Mouse (Mus musculus) intestine, postnatal 0 days (tissue): ENCODE results near the gene Zfp619. TPM values are rescaled to one million over a fixed set of nuclear protein-coding genes. Genes with fewer than 3 reads are reported as not detected.

Experiments used
- ATAC-seq: fragments of 200-750 bp; cut with Nextera tagmentation; 2 replicates; pipeline ENCODE4 v1.8.0; 2017; ENCODE audit warnings: mild to moderate bottlenecking, moderate TSS enrichment, moderate library complexity
- H3K27ac ChIP-seq: fragments of 300-500 bp; sonication (generic); 2 replicates; pipeline ENCODE4 v1.5.1; 2014; ENCODE audit warnings: mild to moderate bottlenecking, low read depth, low read length, moderate library complexity
- H3K27me3 ChIP-seq: fragments of 300-500 bp; sonication (generic); replicated peaks from 2 replicates; pipeline ENCODE4 v1.6.1; 2014; ENCODE audit warnings: low read length, mixed read lengths; ENCODE audit not compliant: control insufficient read depth, insufficient read depth
- H3K36me3 ChIP-seq: fragments of 300-500 bp; sonication (generic); 2 replicates; pipeline ENCODE4 v1.6.1; 2014; ENCODE audit warnings: mild to moderate bottlenecking, moderate library complexity; ENCODE audit not compliant: control insufficient read depth, insufficient read depth
- H3K4me1 ChIP-seq: fragments of 300-500 bp; sonication (generic); replicated peaks from 2 replicates; pipeline ENCODE4 v1.6.1; 2014; ENCODE audit warnings: antibody characterized with exemption, low read length, mixed read lengths; ENCODE audit not compliant: control insufficient read depth, insufficient read depth
- H3K4me2 ChIP-seq: fragments of 300-500 bp; sonication (generic); replicated peaks from 2 replicates; pipeline ENCODE4 v1.6.1; 2014; ENCODE audit warnings: low read depth, mild to moderate bottlenecking, moderate library complexity
- H3K4me3 ChIP-seq: fragments of 300-500 bp; sonication (generic); 2 replicates; pipeline ENCODE4 v1.5.1; 2014; ENCODE audit warnings: low read depth, low read length
- H3K9ac ChIP-seq: fragments of 300-500 bp; sonication (generic); 2 replicates; pipeline ENCODE4 v1.6.1; 2014; ENCODE audit warnings: mild to moderate bottlenecking, low read depth, low read length
- H3K9me3 ChIP-seq: fragments of 300-500 bp; sonication (generic); 2 replicates; pipeline ENCODE4 v1.6.1; 2016; ENCODE audit warnings: mixed run types; ENCODE audit not compliant: control insufficient read depth
- CTCF ChIP-seq: sonication (generic); IDR thresholded peaks from 2 replicates; pipeline ENCODE4 v1.5.1; 2016; ENCODE audit warnings: low read depth, mild to moderate bottlenecking, control low read depth, antibody characterized with exemption, moderate library complexity
- WGBS: fragments of 180-500 bp; shearing (Covaris S2); extraction: QIAGEN DNeasy Blood & Tissue Kit; methylation state at CpG from one replicate; pipeline ENCODE4 v1.1.7; 2014; 5-methylcytosine and 5-hydroxymethylcytosine counted together
- polyA plus RNA-seq: library from polyadenylated mRNA; unstranded; fragments of >200 nt; fragmentation: Nextera tagmentation; extraction: Ambion mirVana; gene quantifications from 2 replicates; pipeline ENCODE4 v1.2.1, GENCODE M21; 2015

Zfp619 gene
- polyA plus RNA-seq, result 0.43 and 0.48 TPM in 2 replicates

GRCm38 (mm10) chr7:39517616-39518177, at the start of gene Zfp619:
Gene Zfp619 (plus strand): TSS chr7:39517766.
- ATAC-seq, result peak; percentile 99
- 0 out of 2 replicates have a peak, but pooled peaks cover 3% of the 10 kb centered on the region for H3K9me3 ChIP-seq
- peak within 1 kb of the TSS; percentile 52 for H3K4me3 ChIP-seq
- peak within 1 kb of the TSS; percentile 98 for H3K27ac ChIP-seq
- TF ChIP-seq CTCF, result peak; percentile 87
- peak within 1 kb of the TSS; percentile 75 for H3K4me2 ChIP-seq
- WGBS, result 0% methylated on average over 43 of the region's 43 CpGs
- H3K4me1 ChIP-seq, result no peaks in the 10 kb centered on the region
- H3K36me3 ChIP-seq, result no peaks in the 10 kb centered on the region
- H3K9ac ChIP-seq, result peak within 1 kb of the TSS; percentile 69
- H3K27me3 ChIP-seq, result no peaks in the 10 kb centered on the region

GRCm38 (mm10) chr7:39479013-39479412, 38.6 kb upstream of the Zfp619 start:
- Histone ChIP-seq H3K27me3 (no peaks in the 10 kb centered on the region), H3K4me1 (no peaks in the 10 kb centered on the region), H3K9ac (no peak overlapping the region), H3K4me3 (no peak overlapping the region), H3K4me2 (no peak overlapping the region), H3K36me3 (peaks cover 20% of the 10 kb centered on the region), H3K27ac (no peak overlapping the region), H3K9me3 (peaks cover under 1% of the 10 kb centered on the region; the same call in 1 of the 2 replicates)
- WGBS, result 51% methylated on average over 2 of the region's 2 CpGs
- ATAC-seq, result peak; percentile 87
- no peak for TF ChIP-seq CTCF

DNA sequence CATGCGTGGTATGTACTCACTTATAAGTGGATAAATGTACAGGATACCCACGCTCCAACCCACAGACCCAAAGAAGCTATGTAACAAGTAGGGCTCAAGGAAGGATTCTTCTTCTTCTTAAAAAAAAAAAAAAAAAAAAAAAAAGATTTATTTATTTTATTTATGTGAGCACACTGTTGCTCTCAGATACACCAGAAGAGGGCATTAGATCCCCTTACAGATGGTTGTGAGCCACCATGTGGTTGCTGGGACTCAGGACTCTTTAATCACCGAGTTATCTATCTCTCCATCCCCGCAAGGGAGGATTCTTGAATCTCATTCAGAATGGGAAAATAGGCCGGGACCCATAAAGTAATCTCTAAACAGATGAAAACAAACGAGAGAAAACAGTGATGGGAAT, 33.2 kb upstream of the Zfp619 start:
- no peak overlapping the region for H3K9ac ChIP-seq
- no peaks in the 10 kb centered on the region for H3K9me3 ChIP-seq
- no peak overlapping the region for H3K27ac ChIP-seq
- no peaks in the 10 kb centered on the region for H3K4me1 ChIP-seq
- no peak for ATAC-seq
- peak; percentile 42 for TF ChIP-seq CTCF
- WGBS, result 56% methylated on average over 6 of the region's 6 CpGs
- no peaks in the 10 kb centered on the region for H3K27me3 ChIP-seq
- H3K4me3 ChIP-seq, result no peak overlapping the region
- no peaks in the 10 kb centered on the region for H3K36me3 ChIP-seq
- no peak overlapping the region for H3K4me2 ChIP-seq

GRCm38 (mm10) chr7:39487159-39487853, 30.3 kb upstream of the Zfp619 start:
- H3K4me3 ChIP-seq, result peak overlapping the region; percentile 38
- no peaks in the 10 kb centered on the region for H3K9me3 ChIP-seq
- TF ChIP-seq CTCF, result no peak
- no peak overlapping the region for H3K27ac ChIP-seq
- ATAC-seq, result no peak
- no peak overlapping the region for H3K9ac ChIP-seq
- H3K4me2 ChIP-seq, result peak overlapping the region; percentile 68
- H3K4me1 ChIP-seq, result no peaks in the 10 kb centered on the region
- no peaks in the 10 kb centered on the region for H3K27me3 ChIP-seq
- WGBS, result 22% methylated on average over 23 of the region's 23 CpGs
- no peaks in the 10 kb centered on the region for H3K36me3 ChIP-seq

DNA sequence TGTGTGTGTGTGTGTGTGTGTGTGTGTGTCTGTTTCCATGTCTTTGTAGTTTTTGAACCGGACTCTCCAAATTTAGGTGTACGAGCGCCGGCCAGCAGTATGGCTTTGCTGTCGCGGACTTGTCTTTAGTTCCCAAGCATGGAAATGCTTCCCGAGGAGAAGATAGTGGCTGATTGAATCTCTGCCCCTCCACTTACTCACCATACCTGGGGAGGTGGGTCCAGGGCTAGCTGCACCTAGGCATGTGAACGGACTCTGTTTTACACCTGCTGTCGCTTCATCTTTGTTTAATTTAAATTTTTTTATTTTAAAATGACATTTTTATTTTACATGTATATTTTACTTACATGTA, 29.7 kb upstream of the Zfp619 start:
- no peak overlapping the region for H3K9ac ChIP-seq
- 36% methylated on average over 9 of the region's 9 CpGs for WGBS

DNA sequence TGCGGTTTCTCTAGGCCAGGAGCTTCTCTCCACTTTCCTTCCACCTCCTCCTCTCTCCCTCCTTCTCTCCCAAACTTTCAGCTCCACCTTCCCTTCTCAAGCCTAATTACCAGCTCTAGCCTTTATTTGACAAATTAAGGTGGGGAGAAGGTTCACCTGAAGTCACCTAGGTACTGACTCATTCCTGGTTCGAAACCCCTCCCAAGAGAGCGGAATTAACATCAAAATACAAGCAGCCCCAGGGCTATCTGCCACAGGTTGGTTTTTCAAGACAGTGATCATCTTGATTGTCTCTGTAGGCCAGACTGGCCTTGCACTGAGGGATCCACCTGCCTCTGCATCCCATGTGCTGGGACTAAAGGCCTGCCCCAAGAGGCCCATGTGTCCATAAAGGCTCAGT, 22.9 kb upstream of the Zfp619 start:
- Histone ChIP-seq H3K36me3 (no peaks in the 10 kb centered on the region), H3K4me2 (no peak overlapping the region), H3K4me3 (no peak overlapping the region), H3K9me3 (peaks cover 6% of the 10 kb centered on the region), H3K27me3 (no peaks in the 10 kb centered on the region), H3K4me1 (no peaks in the 10 kb centered on the region), H3K9ac (no peak overlapping the region), H3K27ac (no peak overlapping the region)
- no peak for ATAC-seq
- TF ChIP-seq CTCF, result no peak
- WGBS, result 85% methylated on average over 3 of the region's 3 CpGs

More for the DNA sequence above, 29.7 kb upstream of the Zfp619 start:
- Histone ChIP-seq H3K4me3 (peak overlapping the region; percentile 38), H3K27me3 (no peaks in the 10 kb centered on the region), H3K36me3 (no peaks in the 10 kb centered on the region), H3K4me1 (no peaks in the 10 kb centered on the region), H3K9me3 (no peaks in the 10 kb centered on the region), H3K4me2 (peak overlapping the region; percentile 68), H3K27ac (no peak overlapping the region)
- no peak for TF ChIP-seq CTCF
- no peak for ATAC-seq
